Mouse (Mus musculus) embryo, embryonic 10 days (tissue): Measurements from ENCODE around the gene Retreg1.

Source experiments
- DNase-seq: peaks from one replicate; pipeline ENCODE4 v3.0.0-alpha.2; 2015; ENCODE audit warnings: low spot score

Gene Retreg1

GRCm38 (mm10) chr15:25843086-25843991 lies at the start of gene Retreg1:
TSS of gene Retreg1 (plus strand) at chr15:25843180.
- DNase-seq = peak; percentile 49

- DNase-seq = peak; percentile 53
Measured at GRCm38 (mm10) chr15:25794123-25794522, 48.9 kb upstream of the Retreg1 start.

GRCm38 (mm10) chr15:25795496-25795895 lies 47.5 kb upstream of the Retreg1 start:
- DNase-seq = no peak

- DNase-seq = peak; percentile 71
Measured at GRCm38 (mm10) chr15:25796353-25796752, 46.6 kb upstream of the Retreg1 start.

- no peak for DNase-seq
Measured at GRCm38 (mm10) chr15:25797179-25797578, 45.8 kb upstream of the Retreg1 start.

- no peak for DNase-seq
Measured at GRCm38 (mm10) chr15:25797888-25798287, 45.1 kb upstream of the Retreg1 start.

- DNase-seq = no peak
Measured at GRCm38 (mm10) chr15:25801726-25802125, 41.3 kb upstream of the Retreg1 start.

GRCm38 (mm10) chr15:25802194-25802593 lies 40.8 kb upstream of the Retreg1 start:
- DNase-seq = no peak

- DNase-seq = no peak
Measured at GRCm38 (mm10) chr15:25803111-25803510, 39.9 kb upstream of the Retreg1 start.

- DNase-seq = peak; percentile 75
Measured at GRCm38 (mm10) chr15:25805336-25806110, 37.5 kb upstream of the Retreg1 start.

GRCm38 (mm10) chr15:25806363-25806762 lies 36.6 kb upstream of the Retreg1 start:
- no peak for DNase-seq

- DNase-seq = no peak
Measured at GRCm38 (mm10) chr15:25806878-25807277, 36.1 kb upstream of the Retreg1 start.

GRCm38 (mm10) chr15:25808677-25809460 lies 34.1 kb upstream of the Retreg1 start:
- DNase-seq = no peak

- DNase-seq = no peak
Measured at GRCm38 (mm10) chr15:25809669-25810068, 33.3 kb upstream of the Retreg1 start.

- no peak for DNase-seq
Measured at GRCm38 (mm10) chr15:25811834-25812250, 31.1 kb upstream of the Retreg1 start.

GRCm38 (mm10) chr15:25812479-25812878 lies 30.5 kb upstream of the Retreg1 start:
- no peak for DNase-seq

GRCm38 (mm10) chr15:25814535-25814934 lies 28.4 kb upstream of the Retreg1 start:
- no peak for DNase-seq

GRCm38 (mm10) chr15:25817191-25817590 lies 25.8 kb upstream of the Retreg1 start:
- DNase-seq = no peak

- no peak for DNase-seq
Measured at GRCm38 (mm10) chr15:25821981-25822380, 21.0 kb upstream of the Retreg1 start.

- DNase-seq = no peak
Measured at GRCm38 (mm10) chr15:25822656-25823055, 20.3 kb upstream of the Retreg1 start.

GRCm38 (mm10) chr15:25826531-25826961 lies 16.4 kb upstream of the Retreg1 start:
- DNase-seq = no peak

- no peak for DNase-seq
Measured at GRCm38 (mm10) chr15:25828464-25828863, 14.5 kb upstream of the Retreg1 start.
